Mouse (Mus musculus) midbrain, embryonic 11.5 days (tissue): ENCODE data around the gene Fuz. TPM values are rescaled to one million over a fixed set of nuclear protein-coding genes. Genes with fewer than 3 reads are reported as not detected.

Experiments
- ATAC-seq: fragments of 200-750 bp; cut with Nextera tagmentation; 2 replicates; pipeline ENCODE4 v1.8.0; 2017; ENCODE audit warnings: moderate TSS enrichment, moderate library complexity; ENCODE audit not compliant: low FRiP score
- DNase-seq: peaks from one replicate; pipeline ENCODE4 v3.0.0; 2015; ENCODE audit warnings: low spot score; ENCODE audit errors: missing footprints
- H3K27ac ChIP-seq: fragments of 300-500 bp; sonication (generic); 2 replicates; pipeline ENCODE4 v1.5.1; 2014; ENCODE audit warnings: low read depth, low read length
- H3K27me3 ChIP-seq: fragments of 300-500 bp; sonication (generic); 2 replicates; pipeline ENCODE4 v1.6.1; 2014; ENCODE audit warnings: mild to moderate bottlenecking, low read length, moderate library complexity, mixed read lengths; ENCODE audit not compliant: control insufficient read depth, insufficient read depth
- H3K36me3 ChIP-seq: fragments of 300-500 bp; sonication (generic); 2 replicates; pipeline ENCODE4 v1.6.1; 2014; ENCODE audit warnings: mild to moderate bottlenecking, low read length, moderate library complexity, mixed read lengths; ENCODE audit not compliant: control insufficient read depth, insufficient read depth
- H3K4me1 ChIP-seq: fragments of 300-500 bp; sonication (generic); 2 replicates; pipeline ENCODE4 v1.6.1; 2014; ENCODE audit warnings: low read length; ENCODE audit not compliant: control insufficient read depth, insufficient read depth
- H3K4me2 ChIP-seq: fragments of 300-500 bp; sonication (generic); 2 replicates; pipeline ENCODE4 v1.6.1; 2014; ENCODE audit warnings: mild to moderate bottlenecking, moderate library complexity
- H3K4me3 ChIP-seq: fragments of 300-500 bp; sonication (generic); 2 replicates; pipeline ENCODE4 v1.5.1; 2014; ENCODE audit warnings: low read depth, low read length
- H3K9ac ChIP-seq: fragments of 300-500 bp; sonication (generic); 2 replicates; pipeline ENCODE4 v1.6.1; 2014; ENCODE audit warnings: low read length
- H3K9me3 ChIP-seq: fragments of 300-500 bp; sonication (generic); 2 replicates; pipeline ENCODE4 v1.6.1; 2016; ENCODE audit warnings: low read length; ENCODE audit not compliant: control insufficient read depth
- WGBS: fragments of 180-500 bp; shearing (Covaris S2); extraction: QIAGEN DNeasy Blood & Tissue Kit; methylation state at CpG from one replicate; pipeline ENCODE4 v1.1.7; 2014; 5-methylcytosine and 5-hydroxymethylcytosine counted together
- polyA plus RNA-seq: library from polyadenylated mRNA; unstranded; fragments of >200 nt; fragmentation: Nextera tagmentation; extraction: Ambion mirVana; gene quantifications from 2 replicates; pipeline ENCODE4 v1.2.1, GENCODE M21; 2014

Fuz gene
- polyA plus RNA-seq: 18.8 and 23.1 TPM in 2 replicates

DNA sequence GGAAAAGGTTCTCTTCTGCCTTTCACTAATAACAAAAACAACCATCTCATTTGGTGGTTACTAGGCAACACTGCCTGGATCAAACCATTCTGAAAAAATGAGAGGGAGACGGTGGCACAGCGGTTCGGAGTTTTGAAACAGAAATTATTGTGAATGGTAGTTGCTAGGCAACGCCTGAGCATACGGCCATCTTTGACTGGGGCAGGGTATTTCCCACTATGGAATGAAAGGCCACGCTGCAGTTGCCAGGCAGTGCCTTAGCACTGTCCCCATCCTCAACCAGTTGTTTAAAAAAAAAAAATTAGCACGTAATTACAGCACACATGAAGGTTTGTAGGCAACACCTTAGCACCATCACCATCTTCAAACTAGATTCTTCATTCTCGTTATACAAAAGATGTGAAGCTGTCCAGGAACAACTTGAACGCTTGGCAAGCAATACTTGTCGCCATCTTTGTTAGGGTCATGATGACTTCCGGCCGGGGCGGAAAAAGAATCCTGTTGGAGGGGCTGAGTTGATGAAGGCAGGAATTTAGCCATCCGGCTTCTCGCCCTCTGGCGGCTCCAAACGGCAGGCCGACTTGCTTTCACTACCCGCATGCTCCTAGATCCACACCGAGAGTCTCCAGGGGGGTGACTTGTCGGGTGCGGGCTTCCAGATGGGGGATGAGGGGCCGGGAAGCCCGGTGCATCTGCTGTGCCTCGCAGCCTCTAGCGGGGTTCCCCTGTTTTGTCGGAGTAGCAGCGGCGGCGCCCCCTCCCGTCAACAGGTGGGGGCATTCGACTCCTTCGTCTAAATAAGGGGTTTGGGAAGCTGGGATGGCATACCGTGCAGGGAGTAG lies at the start of gene Fuz:
Fuz (plus strand) TSS at position 487 of the 842 bp plus-strand sequence.
- Histone ChIP-seq H3K4me2 (peak within 1 kb of the TSS; percentile 68), H3K36me3 (peaks cover 4% of the 10 kb centered on the region; the same call in 1 of the 2 replicates), H3K27ac (peak within 1 kb of the TSS; percentile 81), H3K27me3 (no peaks in the 10 kb centered on the region), H3K4me1 (peaks cover 48% of the 10 kb centered on the region), H3K9ac (peak within 1 kb of the TSS; percentile 81), H3K4me3 (peak within 1 kb of the TSS; percentile 58), H3K9me3 (no peaks in the 10 kb centered on the region)
- under 1% methylated on average over 34 of the region's 34 CpGs for whole genome bisulfite sequencing
- DNase-seq (peak; percentile 99), ATAC-seq (peak; percentile 74)

DNA sequence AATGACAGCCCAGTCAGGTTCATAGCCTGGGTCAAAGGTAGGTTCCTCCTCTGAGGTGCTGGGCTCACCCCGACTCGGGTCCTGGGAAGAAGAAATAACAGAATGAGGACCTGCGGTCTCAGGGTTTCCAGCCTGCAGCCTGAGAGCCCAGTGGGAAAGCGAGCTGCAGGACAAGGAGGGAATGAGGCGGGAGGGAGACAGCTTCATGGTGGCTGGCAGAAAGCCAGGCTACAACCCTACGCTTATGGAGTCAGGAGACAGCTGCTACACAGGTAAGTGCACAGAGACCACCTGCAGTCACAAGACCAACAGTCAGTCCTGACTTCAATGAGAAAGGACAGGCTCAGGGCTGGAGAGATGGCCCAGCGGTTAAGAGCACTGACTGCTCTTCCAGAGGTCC lies 49.1 kb upstream of the Fuz start:
- Histone ChIP-seq H3K4me1 (peaks cover 15% of the 10 kb centered on the region), H3K36me3 (peaks cover 19% of the 10 kb centered on the region), H3K27me3 (no peaks in the 10 kb centered on the region), H3K9me3 (no peaks in the 10 kb centered on the region), H3K4me3 (no peak overlapping the region), H3K27ac (no peak overlapping the region), H3K9ac (no peak overlapping the region), H3K4me2 (no peak overlapping the region)
- DNase-seq (no peak), ATAC-seq (no peak)
- WGBS: 90% methylated on average over 7 of the region's 7 CpGs

DNA sequence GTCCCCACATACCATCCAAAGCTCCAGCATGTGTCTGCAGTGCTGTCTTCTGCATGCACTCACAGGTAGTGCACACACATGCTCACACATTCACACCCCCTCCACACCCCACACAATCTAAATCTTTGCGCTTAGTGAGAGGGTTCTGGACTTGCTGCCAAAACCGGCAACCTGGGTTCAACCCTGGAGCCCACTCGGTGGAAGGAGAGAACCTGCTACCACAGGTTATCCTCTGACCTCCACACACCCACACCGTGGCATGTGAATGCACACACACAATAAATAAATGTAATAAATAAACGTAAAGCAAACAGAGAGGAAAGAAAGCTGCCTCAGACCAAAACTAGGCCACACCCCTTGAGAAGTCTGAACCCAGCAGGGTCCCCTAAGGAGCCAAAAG lies 48.1 kb upstream of the Fuz start:
- 85% methylated on average over 5 of the region's 5 CpGs for WGBS
- ATAC-seq (no peak), DNase-seq (no peak)
- peak overlapping the region; percentile 89 for H3K9ac ChIP-seq
- H3K4me2 ChIP-seq: peak overlapping the region; percentile 75
- H3K27me3 ChIP-seq: no peaks in the 10 kb centered on the region
- H3K36me3 ChIP-seq: peaks cover 18% of the 10 kb centered on the region
- no peak overlapping the region for H3K27ac ChIP-seq
- H3K4me1 ChIP-seq: peaks cover 15% of the 10 kb centered on the region
- H3K9me3 ChIP-seq: no peaks in the 10 kb centered on the region
- H3K4me3 ChIP-seq: peak overlapping the region; percentile 83

DNA sequence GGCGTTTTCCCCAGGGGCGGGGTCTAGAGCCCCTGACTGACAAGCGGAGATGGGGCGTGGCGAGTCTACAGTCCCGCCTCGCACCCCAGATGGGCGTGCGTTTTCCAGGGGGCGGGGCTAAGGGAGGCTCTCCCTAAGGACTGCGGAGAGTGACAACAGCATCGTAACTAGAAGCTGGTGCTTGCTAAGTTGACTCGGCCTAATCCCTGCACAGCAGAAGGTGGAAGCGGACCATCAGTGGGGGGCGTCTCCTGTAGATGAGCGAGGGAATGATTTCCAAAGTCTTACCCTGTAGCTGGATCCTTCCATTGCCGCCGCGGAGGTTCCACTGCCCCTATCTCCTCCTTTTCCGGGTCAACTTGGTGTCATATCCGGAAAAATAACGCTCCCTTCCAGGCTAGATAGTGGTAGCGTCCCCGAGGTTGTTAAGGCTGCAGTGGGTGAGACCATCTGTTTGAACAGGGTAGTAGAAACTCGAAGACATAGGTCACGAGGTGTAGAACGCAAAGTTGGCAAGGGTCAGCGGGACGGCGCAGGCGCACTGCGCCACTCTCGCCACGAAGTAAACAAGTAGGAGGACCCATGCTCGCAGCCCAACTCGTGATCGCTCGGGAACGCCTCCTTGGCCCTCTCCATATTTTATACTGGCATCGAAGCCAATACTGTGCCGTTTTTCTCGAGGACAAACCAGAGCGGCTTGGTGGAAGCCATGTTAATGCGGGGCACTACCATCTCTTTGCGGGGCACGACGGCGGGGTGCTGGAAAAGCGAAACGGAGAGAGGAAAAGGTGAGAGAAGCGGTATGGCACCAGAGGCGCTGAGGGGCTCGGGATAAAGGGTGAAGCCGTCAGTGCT lies 47.1 kb upstream of the Fuz start, which contains the start of the genes Akt1s1 and Tbc1d17:
Akt1s1 (plus strand) TSS at position 431 of the 855 bp plus-strand sequence.
Tbc1d17 (minus strand) TSS at position 519 of the 855 bp plus-strand sequence.
- peak; percentile 99 for DNase-seq
- under 1% methylated on average over 54 of the region's 54 CpGs for WGBS
- Histone ChIP-seq H3K4me1 (peaks cover 19% of the 10 kb centered on the region), H3K4me3 (peak within 1 kb of the TSS; percentile 83), H3K36me3 (peaks cover 17% of the 10 kb centered on the region), H3K9me3 (no peaks in the 10 kb centered on the region), H3K4me2 (peak within 1 kb of the TSS; percentile 75), H3K27me3 (no peaks in the 10 kb centered on the region), H3K9ac (peak within 1 kb of the TSS; percentile 89), H3K27ac (peak within 1 kb of the TSS; percentile 95)
- ATAC-seq: peak; percentile 83

DNA sequence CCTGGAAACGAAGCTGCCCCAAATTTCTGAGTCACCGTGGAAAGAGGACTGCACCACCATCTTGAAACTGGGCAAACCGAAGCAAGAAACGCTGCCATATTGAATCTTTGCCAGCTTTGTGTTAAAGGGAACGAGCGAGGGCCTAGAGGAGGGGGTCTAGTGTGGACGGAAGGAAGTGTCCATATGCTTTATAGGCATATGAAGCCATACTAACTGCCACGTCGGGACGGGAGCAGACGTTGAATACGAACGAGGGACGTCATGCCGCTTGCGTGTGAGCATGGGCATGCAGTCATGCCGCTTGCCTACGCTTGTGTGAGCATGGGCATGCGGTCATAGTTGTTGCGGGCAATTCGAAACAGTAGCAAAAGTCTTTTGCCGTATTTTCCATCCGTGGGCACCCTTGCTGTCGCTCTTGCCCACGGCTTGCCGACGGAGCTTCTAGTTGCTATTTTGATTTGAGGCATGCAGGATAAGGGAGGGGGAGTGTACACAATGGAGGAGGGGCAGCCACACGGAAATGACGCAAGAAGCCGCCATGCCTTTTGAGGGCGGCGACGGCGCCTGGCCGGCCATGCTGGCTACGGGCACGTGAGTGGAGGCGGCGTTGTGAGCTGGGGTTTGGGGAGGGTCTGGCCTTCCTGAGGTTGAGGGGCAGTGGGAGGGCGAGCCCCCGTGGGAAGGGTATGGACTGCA lies 46.3 kb upstream of the Fuz start:
- Histone ChIP-seq H3K4me1 (peaks cover 24% of the 10 kb centered on the region), H3K27me3 (no peaks in the 10 kb centered on the region), H3K9ac (peak overlapping the region; percentile 89), H3K27ac (peak overlapping the region; percentile 95), H3K4me3 (peak overlapping the region; percentile 83), H3K36me3 (peaks cover 10% of the 10 kb centered on the region; the same call in 1 of the 2 replicates), H3K9me3 (no peaks in the 10 kb centered on the region), H3K4me2 (peak overlapping the region; percentile 75)
- under 1% methylated on average over 41 of the region's 41 CpGs for WGBS
- ATAC-seq (peak; percentile 75), DNase-seq (peak; percentile 98)

DNA sequence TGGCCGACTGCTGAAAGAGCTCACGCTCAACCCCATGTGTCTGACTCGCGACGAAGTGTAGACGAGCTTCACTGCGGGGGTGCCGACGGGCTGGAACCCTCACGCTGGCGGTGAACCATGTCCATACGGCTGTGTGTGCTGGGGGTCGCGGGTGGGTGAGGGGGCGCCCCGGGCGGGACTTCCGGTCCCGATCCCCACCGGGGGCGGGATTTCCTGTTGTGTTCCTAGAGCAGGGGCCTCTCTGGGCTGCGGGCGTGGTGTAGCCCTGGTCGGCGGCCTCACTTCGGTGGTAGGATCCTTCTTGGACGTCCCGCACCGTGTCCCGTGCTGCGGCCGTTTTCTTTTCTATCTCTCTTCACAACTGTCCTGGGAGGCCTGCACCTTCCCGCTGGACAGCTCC lies 45.7 kb upstream of the Fuz start:
- H3K9me3 ChIP-seq: no peaks in the 10 kb centered on the region
- DNase-seq (peak; percentile 97), ATAC-seq (peak; percentile 61)
- whole genome bisulfite sequencing: under 1% methylated on average over 32 of the region's 33 CpGs
- H3K27ac ChIP-seq: peak overlapping the region; percentile 95
- H3K4me2 ChIP-seq: peak overlapping the region; percentile 75
- peaks cover 6% of the 10 kb centered on the region; the same call in 1 of the 2 replicates for H3K36me3 ChIP-seq
- peaks cover 29% of the 10 kb centered on the region for H3K4me1 ChIP-seq
- H3K9ac ChIP-seq: peak overlapping the region; percentile 89
- no peaks in the 10 kb centered on the region for H3K27me3 ChIP-seq
- peak overlapping the region; percentile 83 for H3K4me3 ChIP-seq

DNA sequence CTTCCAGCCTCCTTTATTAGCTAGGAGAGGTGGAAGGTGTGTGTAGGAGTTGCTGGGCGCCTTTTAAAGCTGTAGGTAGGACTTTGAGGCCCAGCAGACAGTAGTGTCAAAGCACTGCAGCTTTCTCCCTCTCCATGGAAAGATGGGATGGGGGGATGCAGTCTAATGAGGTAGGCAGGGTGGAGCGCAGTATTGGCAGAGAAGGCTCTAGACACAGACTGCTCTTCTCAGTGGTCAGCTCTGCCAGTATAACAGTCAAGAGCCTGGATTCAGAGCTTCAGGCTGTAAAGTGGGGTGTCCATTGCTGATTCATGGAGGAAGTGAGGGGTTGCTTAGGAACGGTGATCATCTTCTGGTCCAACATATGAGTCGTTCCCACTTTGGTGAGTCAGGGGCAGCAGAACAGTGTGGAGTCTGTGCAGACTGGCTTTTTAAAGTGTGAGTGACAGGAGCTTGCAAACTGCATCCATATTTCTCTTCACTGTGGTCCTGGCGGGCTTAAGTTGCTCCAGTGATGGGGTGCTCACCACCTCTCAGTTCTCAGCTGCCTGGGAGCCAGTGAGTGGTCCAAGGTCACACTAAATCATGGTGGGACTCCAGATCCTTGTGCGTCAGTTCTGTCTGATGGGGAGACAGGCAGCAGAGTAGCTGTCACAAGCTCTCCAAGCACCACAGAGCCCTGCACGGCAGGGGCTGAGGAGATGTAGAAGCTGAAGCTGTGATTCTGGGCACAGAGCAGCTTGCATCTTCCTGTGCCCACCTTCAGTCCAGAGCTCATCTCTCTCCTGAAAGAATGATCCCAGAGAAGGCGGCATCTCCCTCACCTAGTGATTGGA lies 44.9 kb upstream of the Fuz start:
- H3K27me3 ChIP-seq: no peaks in the 10 kb centered on the region
- no peaks in the 10 kb centered on the region for H3K9me3 ChIP-seq
- no peak overlapping the region for H3K27ac ChIP-seq
- no peak for DNase-seq
- H3K4me2 ChIP-seq: peak overlapping the region; percentile 75
- H3K4me1 ChIP-seq: peaks cover 29% of the 10 kb centered on the region
- ATAC-seq: no peak
- 80% methylated on average over 8 of the region's 8 CpGs for WGBS
- peak overlapping the region; percentile 83 for H3K4me3 ChIP-seq
- 0 out of 2 replicates have a peak, but pooled peaks cover 4% of the 10 kb centered on the region for H3K36me3 ChIP-seq
- H3K9ac ChIP-seq: no peak overlapping the region; the same call in 1 of the 2 replicates
